Mouse (Mus musculus): ENCODE measurements around the gene Krt83.

The Krt83 gene

DNA sequence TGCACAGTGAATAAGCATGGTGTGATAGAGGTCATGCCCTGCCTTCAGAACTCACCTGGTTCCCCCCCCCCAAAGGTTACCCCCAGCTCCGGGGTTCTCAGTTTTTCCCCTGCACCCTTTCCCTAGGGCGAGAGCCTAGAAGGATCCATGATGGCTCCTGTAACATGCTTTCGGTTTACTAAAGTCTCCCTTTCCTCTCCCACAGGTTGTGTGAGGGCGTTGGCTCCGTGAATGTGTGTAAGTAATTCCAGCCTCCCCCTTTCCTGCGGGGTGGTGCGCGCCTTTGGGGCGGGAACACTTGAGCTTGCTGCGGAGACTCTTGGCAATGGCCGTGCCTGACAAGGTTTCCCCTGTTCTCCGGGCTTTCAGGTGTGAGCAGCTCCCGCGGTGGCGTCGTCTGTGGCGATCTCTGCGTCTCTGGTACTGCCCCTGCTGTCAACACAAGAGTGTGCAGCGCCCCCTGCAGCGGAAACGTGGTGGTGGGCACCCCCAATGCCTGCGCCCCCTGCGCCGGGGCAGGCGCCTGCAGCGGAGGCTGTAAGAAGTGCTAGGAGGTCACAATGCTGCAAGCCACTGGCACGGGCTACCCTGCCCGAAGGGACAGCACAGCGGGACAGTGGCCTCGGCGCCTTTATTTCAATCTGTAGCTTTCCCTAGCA, 12.2 kb downstream of the Krt83 start:
- in situ Hi-C loops (cut with MboI, MseI), result loop anchor here in 1 of 2 experiments (10.0 kb wide), 1 partner anchor 664 kb away; no protein-coding TSS in a partner anchor

DNA sequence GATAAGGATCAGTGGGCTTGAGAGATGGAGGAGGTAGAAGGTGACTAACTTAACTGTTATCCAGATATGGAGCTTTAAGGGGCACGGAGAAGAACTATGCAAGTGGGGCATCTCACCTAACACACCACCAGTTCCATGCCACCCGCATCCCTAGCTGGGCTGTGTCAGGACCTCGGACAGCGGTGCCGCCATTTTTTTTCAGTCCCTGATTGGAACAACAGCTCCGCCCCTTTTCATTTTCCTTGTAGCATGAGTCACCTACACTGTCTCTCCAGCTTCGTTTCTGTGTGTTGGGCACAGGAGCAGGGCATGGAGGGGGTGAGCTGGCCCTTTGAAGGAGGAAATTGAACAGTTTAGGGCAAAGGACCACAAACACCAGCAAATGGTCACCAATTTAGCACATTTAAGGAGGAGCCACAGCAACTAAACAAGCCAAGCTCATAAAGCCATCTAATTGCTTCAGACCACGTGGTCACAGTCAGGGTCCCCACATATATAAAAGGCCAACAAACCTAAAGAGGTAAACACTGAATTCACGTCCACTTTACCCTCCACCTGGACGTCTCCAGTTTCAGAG, 18.3 kb downstream of the Krt83 start, which contains the start of gene Krt86:
TSS of gene Krt86 (plus strand) at position 527 of the 577 bp plus-strand sequence.
- in situ Hi-C loops (cut with MboI, MseI), result loop anchor here in 1 of 2 experiments (10.0 kb wide), 1 partner anchor 658 kb away; no protein-coding TSS in a partner anchor

DNA sequence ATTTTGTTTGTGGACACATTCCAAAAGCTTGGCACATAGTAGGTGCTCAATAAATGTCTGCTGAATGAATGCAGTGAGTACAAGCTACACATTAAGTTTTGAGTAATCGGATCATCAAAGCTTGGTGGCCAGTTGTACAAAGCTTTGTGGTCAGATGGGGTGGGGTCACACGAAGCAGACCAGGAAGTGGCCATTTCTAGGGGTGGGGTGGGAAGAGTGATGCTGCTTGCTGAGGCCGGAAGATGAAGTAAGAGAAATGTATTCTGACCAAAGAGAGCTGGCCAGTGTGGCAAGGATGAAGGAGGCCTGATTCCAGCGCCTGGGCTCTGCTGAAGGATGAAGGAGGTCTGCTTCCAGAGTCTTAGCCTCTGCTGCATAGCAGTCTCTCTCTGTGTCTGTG, 22.2 kb downstream of the Krt83 start:
- in situ Hi-C loops (cut with MboI, MseI), result no loop called here

DNA sequence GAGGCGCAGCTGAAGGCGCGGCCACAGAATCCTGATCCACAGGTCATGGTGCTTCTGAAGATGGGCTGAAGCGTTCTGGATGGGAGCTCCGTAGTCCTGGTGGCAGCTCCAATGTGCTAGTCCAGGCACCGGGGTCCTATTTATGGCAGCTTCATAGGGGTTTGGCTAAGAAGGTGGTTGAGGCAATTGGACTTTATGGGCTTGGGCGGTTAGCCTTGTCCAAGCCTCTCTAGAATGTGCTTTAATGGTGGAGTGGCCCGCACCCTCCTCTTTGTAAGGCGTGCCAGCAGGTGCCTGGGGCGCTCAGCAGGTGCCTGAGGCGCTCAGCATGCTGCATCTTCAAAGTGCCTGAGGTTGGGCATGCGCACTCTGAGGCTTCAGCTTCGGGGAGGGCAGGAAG, 27.7 kb downstream of the Krt83 start, which contains the start of gene Krt81:
TSS of gene Krt81 (minus strand) at position 101 of the 400 bp plus-strand sequence.
- in situ Hi-C loops (cut with MboI, MseI), result no loop called here

DNA sequence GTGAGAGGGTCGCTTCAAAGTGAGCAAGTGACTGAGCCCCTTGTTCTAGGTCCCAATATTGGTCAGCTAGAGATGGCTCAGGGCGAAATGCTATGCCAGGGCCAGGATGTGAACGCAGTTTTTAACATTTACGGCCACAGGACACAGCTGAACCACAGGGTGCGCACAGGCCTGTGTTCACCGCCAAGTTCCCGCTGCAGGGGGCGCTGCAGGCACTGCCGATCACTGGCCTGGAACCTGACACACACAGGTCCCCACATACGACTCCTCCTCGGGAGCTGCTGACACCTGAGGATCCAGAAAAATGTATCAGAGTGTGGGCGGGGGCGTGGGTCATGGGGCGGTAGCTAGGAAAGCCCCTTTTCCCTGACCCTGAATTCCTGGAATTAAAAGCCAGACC, 32.0 kb downstream of the Krt83 start:
- in situ Hi-C loops (cut with MboI, MseI), result no loop called here

DNA sequence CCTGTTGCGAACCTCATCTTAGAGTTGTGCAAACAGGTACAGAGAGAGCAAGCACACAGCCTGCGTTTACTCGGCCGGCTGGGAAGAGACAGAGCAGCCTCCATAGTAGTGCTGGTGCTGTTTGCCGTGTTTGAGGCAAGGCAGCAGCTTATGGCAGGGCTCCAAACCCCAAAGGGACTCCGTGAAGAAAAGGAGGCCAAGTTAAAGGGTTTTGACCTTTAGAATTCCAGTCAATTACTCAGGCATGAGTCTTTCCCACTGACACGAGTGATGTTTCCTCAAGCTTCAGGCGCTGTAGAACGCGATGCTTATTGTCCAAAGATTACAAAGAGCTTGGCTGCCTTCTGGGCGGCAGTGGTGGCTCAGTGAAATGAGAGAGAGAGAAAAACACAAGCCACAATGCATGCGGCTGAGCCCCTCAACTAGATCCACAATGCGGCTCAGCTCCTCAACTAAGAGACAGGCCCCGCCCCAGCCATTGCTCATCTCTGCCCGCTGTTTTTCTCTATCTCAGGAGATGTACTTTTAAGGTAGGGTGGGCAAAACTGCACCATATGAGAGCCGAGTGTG, 32.9 kb downstream of the Krt83 start:
- in situ Hi-C loops (cut with MboI, MseI), result no loop called here

DNA sequence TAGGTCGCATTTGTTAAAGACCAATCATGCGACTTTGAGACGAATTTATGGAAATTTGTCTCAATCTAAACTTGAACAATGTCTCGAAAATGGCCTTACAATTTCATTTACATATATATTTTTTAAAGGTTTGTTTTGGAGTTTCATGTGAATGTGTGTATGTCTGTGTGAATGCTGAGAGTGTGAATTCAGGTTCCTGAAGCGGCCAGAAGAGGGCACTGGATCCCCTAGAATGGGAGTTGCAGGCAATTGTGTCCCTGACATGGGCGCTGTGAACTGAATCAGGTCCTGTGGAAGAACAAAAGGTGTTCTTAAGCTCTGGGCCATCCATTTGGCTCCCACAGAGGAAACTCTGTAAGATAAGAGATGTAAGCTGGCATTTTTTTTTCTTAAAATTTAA, 35.4 kb downstream of the Krt83 start:
- in situ Hi-C loops (cut with MboI, MseI), result no loop called here

DNA sequence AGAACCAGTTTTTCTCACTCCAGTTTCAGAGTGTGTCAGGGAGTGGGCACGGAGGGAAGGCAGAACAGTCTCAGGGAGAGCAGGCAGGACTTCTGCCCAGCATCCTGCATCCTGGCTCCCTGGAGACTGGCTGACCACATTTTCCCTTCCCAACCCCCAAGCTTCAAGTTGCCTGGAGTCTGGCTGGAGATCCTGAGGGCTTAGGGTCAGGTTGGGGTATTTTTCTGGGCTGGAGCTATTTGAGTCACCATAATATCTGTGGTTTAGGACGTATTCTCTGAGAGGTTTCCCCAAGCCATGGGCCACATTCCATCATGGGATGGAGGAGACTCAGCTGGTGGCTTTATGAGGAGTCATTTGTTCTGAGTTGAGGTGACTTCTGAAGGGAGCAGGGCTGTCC, 36.0 kb downstream of the Krt83 start:
- in situ Hi-C loops (cut with MboI, MseI), result no loop called here

DNA sequence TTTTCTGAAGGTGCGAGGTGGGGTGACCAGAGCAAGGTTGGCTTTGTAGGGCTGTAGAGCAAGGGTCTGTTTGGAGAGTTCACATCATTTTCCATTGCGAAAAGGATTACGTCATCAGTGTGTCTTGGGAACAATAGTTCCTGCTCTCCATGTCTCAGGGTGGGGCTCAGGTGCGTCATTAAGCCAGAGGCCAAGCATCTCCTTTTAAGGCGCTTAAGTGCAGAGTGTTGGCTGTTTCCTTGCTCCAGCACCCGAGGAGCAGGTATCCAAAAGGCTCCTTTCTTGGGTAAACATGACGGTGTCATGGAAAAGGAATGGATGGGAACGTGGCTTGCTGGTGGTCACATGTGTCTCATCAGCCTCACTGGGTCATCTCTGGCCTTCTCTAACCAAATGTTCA, 36.5 kb downstream of the Krt83 start:
- in situ Hi-C loops (cut with MboI, MseI), result no loop called here

DNA sequence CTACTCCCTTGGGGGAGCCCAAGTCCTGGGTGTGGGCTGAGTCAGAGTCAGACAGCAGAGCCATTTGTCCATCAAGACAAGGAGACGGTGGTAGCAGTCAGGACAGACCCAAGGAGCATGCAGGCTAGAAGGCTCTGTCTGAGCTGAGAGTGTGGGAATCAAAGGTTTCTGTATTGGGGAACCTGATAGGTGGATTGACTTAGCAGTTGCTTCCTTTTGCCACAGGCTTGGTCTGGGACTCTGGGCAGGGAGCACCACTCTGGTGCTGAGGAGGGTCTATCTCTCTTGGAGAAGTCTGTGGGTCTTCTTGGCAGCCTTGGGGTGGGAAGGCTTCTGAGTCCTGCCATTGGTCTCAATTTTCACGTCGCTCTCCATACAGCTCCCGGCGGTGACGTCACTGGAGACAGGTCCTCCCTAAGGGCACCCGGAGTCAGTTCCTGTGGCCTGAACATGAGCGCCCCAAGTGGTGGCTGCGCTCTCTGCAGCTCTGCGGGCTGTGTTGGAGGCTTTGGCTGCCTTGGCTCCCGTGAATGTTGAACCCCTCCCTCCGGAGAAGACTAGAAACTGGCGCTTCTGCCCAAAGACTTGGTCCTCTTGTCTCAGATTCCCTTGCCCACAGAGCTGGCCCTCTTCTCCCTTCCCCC, 38.1 kb downstream of the Krt83 start:
- in situ Hi-C loops (cut with MboI, MseI), result no loop called here

DNA sequence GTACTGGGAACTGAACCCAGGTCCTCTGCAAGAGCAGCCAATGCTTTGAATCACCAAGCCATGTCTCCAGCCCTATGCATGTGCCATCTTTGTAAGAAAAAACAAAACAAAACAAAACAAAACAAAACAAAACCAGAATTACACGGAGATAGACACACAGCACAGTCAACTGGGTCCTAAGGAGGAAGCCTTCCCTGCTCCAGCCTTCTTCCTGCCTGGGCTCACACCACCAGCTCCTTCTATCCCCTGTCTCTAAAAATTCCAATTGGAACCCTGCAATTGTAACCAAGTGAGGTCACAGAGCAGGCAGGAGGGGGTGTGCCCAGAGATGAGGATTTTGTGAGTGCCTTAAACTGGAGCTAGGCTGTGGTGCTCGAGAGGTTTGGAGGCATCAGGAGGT, 43.9 kb downstream of the Krt83 start, which contains the start of gene Krt88:
TSS of gene Krt88 (plus strand) at position 301 of the 400 bp plus-strand sequence.
- in situ Hi-C loops (cut with MboI, MseI), result no loop called here

DNA sequence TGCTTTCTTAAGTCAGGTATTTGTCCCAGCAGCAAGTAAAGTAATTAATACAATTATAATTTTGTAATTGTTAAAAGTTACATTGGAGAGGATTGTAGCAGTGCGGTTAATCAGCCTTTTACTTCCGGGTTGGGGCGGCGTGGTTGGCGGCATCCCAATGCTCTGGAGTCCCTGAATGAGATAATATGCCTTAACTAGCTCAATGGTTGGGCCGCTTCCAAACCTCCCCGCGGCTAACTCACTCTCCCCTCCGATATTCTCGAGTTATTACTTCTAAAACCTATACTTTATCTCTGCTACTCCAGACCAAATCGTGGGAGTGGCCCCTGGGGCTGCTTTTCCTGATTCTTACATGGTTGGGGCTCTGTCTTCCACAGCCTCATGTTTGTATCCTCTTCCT, 44.7 kb downstream of the Krt83 start:
- in situ Hi-C loops (cut with MboI, MseI), result no loop called here

DNA sequence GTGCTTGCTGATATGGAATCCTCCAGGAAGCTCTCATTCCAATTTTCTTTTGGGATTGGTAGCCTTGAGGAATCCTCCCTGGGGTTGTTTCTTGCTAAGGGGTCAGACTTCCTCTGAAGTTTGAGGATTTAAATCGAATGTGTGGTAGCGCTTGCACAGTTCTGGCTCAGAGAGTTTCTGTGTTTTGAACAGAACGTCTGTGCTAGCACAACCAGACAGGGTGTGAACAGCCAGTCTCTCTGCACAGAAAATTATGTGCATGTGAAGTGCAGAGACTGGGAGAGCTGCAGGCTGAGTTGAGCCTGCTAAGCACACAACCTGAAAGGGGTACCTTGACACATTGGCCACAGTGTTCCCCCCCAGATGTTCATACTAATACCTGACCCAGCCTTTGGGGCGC, 50.5 kb downstream of the Krt83 start:
- in situ Hi-C loops (cut with MboI, MseI), result no loop called here

DNA sequence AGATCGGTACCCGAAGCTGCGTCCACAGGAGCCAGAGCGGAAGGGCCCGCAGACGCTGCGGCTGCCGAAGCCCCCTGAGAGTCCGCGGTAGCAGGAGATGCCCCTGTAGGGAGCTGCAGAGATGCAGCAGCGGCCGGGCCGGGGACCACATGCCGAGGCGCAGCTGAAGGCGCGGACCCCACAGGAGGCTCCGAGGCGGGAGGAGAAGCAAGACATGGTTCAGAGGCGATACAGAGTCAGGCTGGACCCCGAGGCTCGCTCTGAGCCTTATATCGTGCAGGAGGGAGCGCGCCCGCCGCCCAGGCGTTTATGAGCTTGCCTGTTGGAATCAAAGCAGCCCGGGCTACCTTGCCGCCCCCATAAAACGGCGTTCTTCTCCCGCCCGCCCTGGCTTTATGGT, 52.8 kb downstream of the Krt83 start, which contains the start of gene Krt87:
TSS of gene Krt87 (minus strand) at position 250 of the 400 bp plus-strand sequence.
- in situ Hi-C loops (cut with MboI, MseI), result no loop called here

DNA sequence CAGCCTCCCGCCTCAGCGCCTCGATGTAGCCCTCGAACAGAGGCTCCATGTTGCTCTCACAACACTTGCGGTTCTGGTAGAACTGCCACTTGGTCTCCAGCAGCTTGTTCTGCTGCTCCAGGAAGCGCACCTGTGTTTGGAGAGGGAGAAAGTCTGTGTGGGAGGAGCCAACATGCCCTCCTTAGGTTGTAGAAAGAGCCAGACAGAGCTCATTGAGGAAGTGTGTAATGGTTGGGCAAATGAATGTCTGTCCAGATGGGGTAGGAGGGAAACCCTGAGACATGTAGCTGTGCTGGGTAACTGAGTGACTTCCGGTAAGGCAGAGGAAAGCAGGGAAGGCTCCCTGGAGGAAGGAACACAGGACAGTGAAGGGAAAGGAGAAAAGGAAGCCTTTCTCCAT, 54.7 kb downstream of the Krt83 start:
- in situ Hi-C loops (cut with MboI, MseI), result no loop called here
